In genomic region chr3:85858140-85859135, GRCm38 (mm10) we compare ENCODE assay signal across 10 mouse cellular contexts. TPM values are rescaled to one million over a fixed set of nuclear protein-coding genes. Genes with fewer than 3 reads are reported as not detected.
DNase-seq lines count a peak whose midpoint lies in the region; ATAC-seq lines count a peak whose summit lies in the region.
"Had no signal": no experiment of that assay in that cellular context is flagged by ENCODE, and none has a peak within 500 bp of the region (broad histone marks: within the 10 kb centered on the region; RNA-seq: fewer than 3 reads in every experiment).

No protein-coding gene starts in this region.

- peaks cover 14 to 20% of the 10 kb centered on the region in 2 experiments for H3K4me1 ChIP-seq in heart, embryonic 14.5 days (ENCODE audit: control insufficient read depth in 2 of 2, insufficient read depth in 2 of 2, low read length in 2 of 2)
- H3K4me1 ChIP-seq in lung, embryonic 16.5 days (replicated peaks; ENCODE audit: control insufficient read depth, insufficient read depth, low read length) = peaks cover 13% of the 10 kb centered on the region
- peaks cover 21% of the 10 kb centered on the region for H3K4me1 ChIP-seq in forebrain, embryonic 13.5 days

- H3K36me3 ChIP-seq in heart, embryonic 14.5 days (ENCODE audit: control insufficient read depth, insufficient read depth, low read length) = no peaks in the 10 kb centered on the region
- no peaks in the 10 kb centered on the region for H3K36me3 ChIP-seq in lung, embryonic 16.5 days (ENCODE audit: control insufficient read depth, insufficient read depth, low read length)
- no peaks in the 10 kb centered on the region for H3K36me3 ChIP-seq in forebrain, embryonic 13.5 days (ENCODE audit: poor library complexity, severe bottlenecking)
- H3K36me3 ChIP-seq: liver, embryonic 12.5 days had no signal

- H3K4me3 ChIP-seq in heart, embryonic 14.5 days (ENCODE audit: control insufficient read depth in 1 of 2, insufficient read depth in 1 of 2, low read depth in 1 of 2, low read length in 2 of 2) = no peak overlapping the region
- no peak overlapping the region for H3K4me3 ChIP-seq in lung, embryonic 16.5 days (ENCODE audit: low read length)
- no peak overlapping the region for H3K4me3 ChIP-seq in forebrain, embryonic 13.5 days
- H3K4me3 ChIP-seq: liver, embryonic 12.5 days had no signal

- H3K27me3 ChIP-seq in heart, embryonic 14.5 days (ENCODE audit: control insufficient read depth, insufficient read depth, low read length) = no peaks in the 10 kb centered on the region
- H3K27me3 ChIP-seq in lung, embryonic 16.5 days (ENCODE audit: control insufficient read depth, insufficient read depth, low read depth, low read length) = no peaks in the 10 kb centered on the region
- H3K27me3 ChIP-seq in forebrain, embryonic 13.5 days = no peaks in the 10 kb centered on the region
- H3K27me3 ChIP-seq: liver, embryonic 12.5 days had no signal

- 40% methylated on average over 11 of the region's 11 CpGs for WGBS in heart, embryonic 14.5 days
- 51% methylated on average over 11 of the region's 11 CpGs for WGBS in lung, embryonic 16.5 days
- 74% methylated on average over 11 of the region's 11 CpGs for WGBS in forebrain, embryonic 13.5 days

- H3K9ac ChIP-seq in heart, embryonic 14.5 days (ENCODE audit: low read length) = peak overlapping the region; percentile 14; the same call in 1 of the 2 replicates
- H3K9ac ChIP-seq in lung, embryonic 16.5 days (ENCODE audit: low read length) = no peak overlapping the region
- H3K9ac ChIP-seq in forebrain, embryonic 13.5 days = no peak overlapping the region
- H3K9ac ChIP-seq: liver, embryonic 12.5 days had no signal

- no peaks in the 10 kb centered on the region for H3K9me3 ChIP-seq in heart, embryonic 14.5 days (ENCODE audit: control insufficient read depth, low read length)
- no peaks in the 10 kb centered on the region for H3K9me3 ChIP-seq in lung, embryonic 16.5 days (ENCODE audit: control insufficient read depth, low read length)
- no peaks in the 10 kb centered on the region for H3K9me3 ChIP-seq in forebrain, embryonic 13.5 days (replicated peaks)
- H3K9me3 ChIP-seq: liver, embryonic 12.5 days had no signal

- ATAC-seq in frontal cortex, adult (ENCODE audit: low TSS enrichment) = peak; percentile 62
- ATAC-seq in common myeloid progenitor, adult 5-6 weeks (replicated peaks; ENCODE audit: low read depth, poor library complexity, severe bottlenecking) = 0 out of 2 replicates have a peak, but pooled peaks have one; percentile 45
- ATAC-seq in heart, embryonic 14.5 days (ENCODE audit: insufficient number of reproducible peaks, insufficient read depth, low FRiP score, low read depth) = peak; percentile 56
- peak; percentile 79 for ATAC-seq in lung, embryonic 16.5 days (ENCODE audit: low read depth)
- ATAC-seq in forebrain, embryonic 13.5 days = no peak
- ATAC-seq: intestine, embryonic 16.5 days; liver, embryonic 12.5 days had no signal

- peak overlapping the region; percentile 90 to 94 for H3K27ac ChIP-seq in heart, embryonic 14.5 days (replicated peaks in 1 of 2; ENCODE audit: control insufficient read depth in 1 of 2, insufficient read depth in 1 of 2, low read depth in 2 of 2, low read length in 2 of 2)
- peak overlapping the region; percentile 86 for H3K27ac ChIP-seq in lung, embryonic 16.5 days (ENCODE audit: low read length)
- no peak overlapping the region for H3K27ac ChIP-seq in forebrain, embryonic 13.5 days

- peak overlapping the region; percentile 47 for H3K4me2 ChIP-seq in heart, embryonic 14.5 days (ENCODE audit: low read length)
- no peak overlapping the region for H3K4me2 ChIP-seq in lung, embryonic 16.5 days (ENCODE audit: low read depth, low read length)
- H3K4me2 ChIP-seq in forebrain, embryonic 13.5 days = no peak overlapping the region

- DNase-seq in frontal cortex, postnatal 10 days (ENCODE audit: low spot score in 2 of 2) = no peak
- DNase-seq in cerebellum, postnatal 25 days = no peak
- no peak for DNase-seq in right cerebral cortex, postnatal 14 days

RNA-seq across cellular contexts. Expression of gene Glt28d2, which starts 28.9 kb away (rescaled TPM):
- not detected in 2 replicates for total RNA-seq in common myeloid progenitor, adult 5-6 weeks (2017)
- 2.2 and 2.4 TPM in 2 replicates for polyA plus RNA-seq in heart, embryonic 14.5 days (2014; fragmentation: Nextera tagmentation; extraction: Ambion mirVana)
- 2.0 and 2.5 TPM in 2 replicates for polyA plus RNA-seq in lung, embryonic 16.5 days (2015; fragmentation: Nextera tagmentation; extraction: Ambion mirVana)
- polyA plus RNA-seq in forebrain, embryonic 13.5 days (2015; fragmentation: Nextera tagmentation; extraction: Ambion mirVana) = 0.08 and 0.11 TPM in 2 replicates

RNA-seq across cellular contexts. Expression of gene Gm37240, which starts 28.9 kb away (rescaled TPM):
- total RNA-seq in common myeloid progenitor, adult 5-6 weeks (2017) = not detected in 2 replicates
- 12.3 and 19.4 TPM in 2 replicates for polyA plus RNA-seq in heart, embryonic 14.5 days (2014; fragmentation: Nextera tagmentation; extraction: Ambion mirVana)
- polyA plus RNA-seq in lung, embryonic 16.5 days (2015; fragmentation: Nextera tagmentation; extraction: Ambion mirVana) = 4.6 and 8.0 TPM in 2 replicates
- 0.48 and 0.55 TPM in 2 replicates for polyA plus RNA-seq in forebrain, embryonic 13.5 days (2015; fragmentation: Nextera tagmentation; extraction: Ambion mirVana)

RNA-seq across cellular contexts. Expression of gene Fam160a1, which starts 41.3 kb away (rescaled TPM):
- not detected in 2 replicates for total RNA-seq in common myeloid progenitor, adult 5-6 weeks (2017)
- 7.4 TPM in 2 replicates for polyA plus RNA-seq in heart, embryonic 14.5 days (2014; fragmentation: Nextera tagmentation; extraction: Ambion mirVana)
- polyA plus RNA-seq in lung, embryonic 16.5 days (2015; fragmentation: Nextera tagmentation; extraction: Ambion mirVana) = 3.4 and 3.5 TPM in 2 replicates
- polyA plus RNA-seq in forebrain, embryonic 13.5 days (2015; fragmentation: Nextera tagmentation; extraction: Ambion mirVana) = 0.13 and 0.21 TPM in 2 replicates
